Mouse (Mus musculus): ENCODE data around the gene Scn1b. TPM values are rescaled to one million over a fixed set of nuclear protein-coding genes. Genes with fewer than 3 reads are reported as not detected.

Scn1b gene
- polyA plus RNA-seq, 1 experiment from 2014 or later = 3.7 TPM

- Histone ChIP-seq H3K27ac (no peak overlapping the region), H3K27me3 (no peaks in the 10 kb centered on the region; the same call in 1 of the 2 replicates), H3K36me3 (no peaks in the 10 kb centered on the region), H3K9me3 (replicated peaks) (no peaks in the 10 kb centered on the region), H3K4me3 (no peak overlapping the region), H3K4me1 (replicated peaks) (peaks cover 7% of the 10 kb centered on the region; the same call in 1 of the 2 replicates), H3K9ac (no peak overlapping the region), H3K4me2 (no peak overlapping the region)
- 72% methylated on average over 14 of the region's 14 CpGs for WGBS
- no peak for ATAC-seq (replicated peaks; ENCODE audit: insufficient number of reproducible peaks, insufficient read depth, low FRiP score, low read depth)
These were observed 43.8 kb downstream of the Scn1b start for GRCm38 (mm10) chr7:31082831-31083588.

- 0 out of 2 replicates have a peak, but pooled peaks cover 4% of the 10 kb centered on the region for H3K4me1 ChIP-seq (replicated peaks)
- ATAC-seq (replicated peaks; ENCODE audit: insufficient number of reproducible peaks, insufficient read depth, low FRiP score, low read depth) = no peak
- no peaks in the 10 kb centered on the region for H3K9me3 ChIP-seq (replicated peaks)
- no peaks in the 10 kb centered on the region; the same call in 1 of the 2 replicates for H3K27me3 ChIP-seq
- no peak overlapping the region for H3K9ac ChIP-seq
- H3K27ac ChIP-seq = no peak overlapping the region
- H3K4me2 ChIP-seq = no peak overlapping the region
- no peaks in the 10 kb centered on the region for H3K36me3 ChIP-seq
- no peak overlapping the region for H3K4me3 ChIP-seq
These were observed 44.7 kb downstream of the Scn1b start for GRCm38 (mm10) chr7:31082106-31082505.

GRCm38 (mm10) chr7:31081106-31081505, 45.7 kb downstream of the Scn1b start:
- 0 out of 2 replicates have a peak, but pooled peaks cover 4% of the 10 kb centered on the region for H3K4me1 ChIP-seq (replicated peaks)
- 39% methylated on average over 1 of the region's 1 CpGs for WGBS
- no peak for ATAC-seq (replicated peaks; ENCODE audit: insufficient number of reproducible peaks, insufficient read depth, low FRiP score, low read depth)

GRCm38 (mm10) chr7:31080611-31081010, 46.2 kb downstream of the Scn1b start:
- no peaks in the 10 kb centered on the region for H3K9me3 ChIP-seq (replicated peaks)
- 0 out of 2 replicates have a peak, but pooled peaks cover 4% of the 10 kb centered on the region for H3K4me1 ChIP-seq (replicated peaks)
- no peak overlapping the region for H3K4me2 ChIP-seq
- 58% methylated on average over 3 of the region's 3 CpGs for WGBS
- H3K36me3 ChIP-seq = no peaks in the 10 kb centered on the region
- no peak for ATAC-seq (replicated peaks; ENCODE audit: insufficient number of reproducible peaks, insufficient read depth, low FRiP score, low read depth)
- no peak overlapping the region for H3K4me3 ChIP-seq
- H3K27me3 ChIP-seq = no peaks in the 10 kb centered on the region; the same call in 1 of the 2 replicates
- no peak overlapping the region for H3K9ac ChIP-seq
- no peak overlapping the region for H3K27ac ChIP-seq

More at GRCm38 (mm10) chr7:31081106-31081505, 45.7 kb downstream of the Scn1b start:
- H3K9me3 ChIP-seq (replicated peaks) = no peaks in the 10 kb centered on the region
- no peaks in the 10 kb centered on the region; the same call in 1 of the 2 replicates for H3K27me3 ChIP-seq
- no peak overlapping the region for H3K4me2 ChIP-seq
- H3K27ac ChIP-seq = no peak overlapping the region
- H3K4me3 ChIP-seq = no peak overlapping the region
- no peak overlapping the region for H3K9ac ChIP-seq
- H3K36me3 ChIP-seq = no peaks in the 10 kb centered on the region

- WGBS = 82% methylated on average over 8 of the region's 8 CpGs
- H3K4me1 ChIP-seq (replicated peaks) = no peaks in the 10 kb centered on the region
- no peak overlapping the region for H3K4me2 ChIP-seq
- H3K27me3 ChIP-seq = no peaks in the 10 kb centered on the region; the same call in 1 of the 2 replicates
- no peak for ATAC-seq (replicated peaks; ENCODE audit: insufficient number of reproducible peaks, insufficient read depth, low FRiP score, low read depth)
- H3K9ac ChIP-seq = no peak overlapping the region
- H3K9me3 ChIP-seq (replicated peaks) = no peaks in the 10 kb centered on the region
- H3K4me3 ChIP-seq = no peak overlapping the region
- H3K27ac ChIP-seq = no peak overlapping the region
- H3K36me3 ChIP-seq = no peaks in the 10 kb centered on the region
These were observed 47.1 kb downstream of the Scn1b start for GRCm38 (mm10) chr7:31079670-31080069.

GRCm38 (mm10) chr7:31077885-31078445, 48.8 kb downstream of the Scn1b start:
- ATAC-seq (replicated peaks; ENCODE audit: insufficient number of reproducible peaks, insufficient read depth, low FRiP score, low read depth) = no peak
- Histone ChIP-seq H3K4me2 (no peak overlapping the region), H3K4me1 (replicated peaks) (no peaks in the 10 kb centered on the region)

GRCm38 (mm10) chr7:31077470-31077869, 49.3 kb downstream of the Scn1b start:
- no peaks in the 10 kb centered on the region for H3K4me1 ChIP-seq (replicated peaks)
- H3K27me3 ChIP-seq = no peaks in the 10 kb centered on the region; the same call in 1 of the 2 replicates
- ATAC-seq (replicated peaks; ENCODE audit: insufficient number of reproducible peaks, insufficient read depth, low FRiP score, low read depth) = no peak
- no peak overlapping the region for H3K4me3 ChIP-seq
- no peaks in the 10 kb centered on the region for H3K36me3 ChIP-seq
- no peaks in the 10 kb centered on the region for H3K9me3 ChIP-seq (replicated peaks)
- no peak overlapping the region for H3K4me2 ChIP-seq
- no peak overlapping the region for H3K9ac ChIP-seq
- H3K27ac ChIP-seq = no peak overlapping the region
- 57% methylated on average over 6 of the region's 6 CpGs for WGBS

More at GRCm38 (mm10) chr7:31077885-31078445, 48.8 kb downstream of the Scn1b start:
- H3K27ac ChIP-seq = no peak overlapping the region
- 34% methylated on average over 5 of the region's 5 CpGs for WGBS
- H3K4me3 ChIP-seq = no peak overlapping the region
- H3K36me3 ChIP-seq = no peaks in the 10 kb centered on the region
- H3K9me3 ChIP-seq (replicated peaks) = no peaks in the 10 kb centered on the region
- no peak overlapping the region for H3K9ac ChIP-seq
- H3K27me3 ChIP-seq = no peaks in the 10 kb centered on the region; the same call in 1 of the 2 replicates

GRCm38 (mm10) chr7:31076492-31076891, 50.3 kb downstream of the Scn1b start, which contains the start of gene Fxyd3:
Fxyd3 (minus strand) TSS chr7:31076704.
- H3K27me3 ChIP-seq = no peaks in the 10 kb centered on the region; the same call in 1 of the 2 replicates
- H3K9me3 ChIP-seq (replicated peaks) = no peaks in the 10 kb centered on the region
- H3K27ac ChIP-seq = no peak within 1 kb of the TSS
- peak within 1 kb of the TSS; percentile 11; the same call in 1 of the 2 replicates for H3K4me3 ChIP-seq
- no peak within 1 kb of the TSS for H3K9ac ChIP-seq
- H3K4me2 ChIP-seq = no peak within 1 kb of the TSS
- no peak for ATAC-seq (replicated peaks; ENCODE audit: insufficient number of reproducible peaks, insufficient read depth, low FRiP score, low read depth)
- 41% methylated on average over 5 of the region's 5 CpGs for WGBS
- H3K36me3 ChIP-seq = no peaks in the 10 kb centered on the region
- H3K4me1 ChIP-seq (replicated peaks) = no peaks in the 10 kb centered on the region

GRCm38 (mm10) chr7:31074713-31075069, 52.1 kb downstream of the Scn1b start:
- WGBS = 63% methylated on average over 5 of the region's 5 CpGs
- no peaks in the 10 kb centered on the region for H3K27me3 ChIP-seq
- H3K9ac ChIP-seq = no peak overlapping the region
- no peak overlapping the region for H3K4me3 ChIP-seq
- H3K36me3 ChIP-seq = no peaks in the 10 kb centered on the region
- no peak overlapping the region for H3K27ac ChIP-seq
- no peak for ATAC-seq (replicated peaks; ENCODE audit: insufficient number of reproducible peaks, insufficient read depth, low FRiP score, low read depth)
- H3K4me2 ChIP-seq = no peak overlapping the region
- no peaks in the 10 kb centered on the region for H3K9me3 ChIP-seq (replicated peaks)
- H3K4me1 ChIP-seq (replicated peaks) = peaks cover 2% of the 10 kb centered on the region; the same call in 1 of the 2 replicates

GRCm38 (mm10) chr7:31074061-31074712, 52.6 kb downstream of the Scn1b start:
- no peaks in the 10 kb centered on the region for H3K36me3 ChIP-seq
- H3K4me1 ChIP-seq (replicated peaks) = peaks cover 2% of the 10 kb centered on the region; the same call in 1 of the 2 replicates
- no peak overlapping the region for H3K27ac ChIP-seq
- H3K9ac ChIP-seq = no peak overlapping the region
- H3K27me3 ChIP-seq = no peaks in the 10 kb centered on the region
- H3K9me3 ChIP-seq (replicated peaks) = no peaks in the 10 kb centered on the region
- H3K4me2 ChIP-seq = no peak overlapping the region
- WGBS = 56% methylated on average over 7 of the region's 7 CpGs
- no peak overlapping the region for H3K4me3 ChIP-seq
- no peak for ATAC-seq (replicated peaks; ENCODE audit: insufficient number of reproducible peaks, insufficient read depth, low FRiP score, low read depth)

- peaks cover 2% of the 10 kb centered on the region; the same call in 1 of the 2 replicates for H3K4me1 ChIP-seq (replicated peaks)
- no peak overlapping the region for H3K9ac ChIP-seq
- H3K9me3 ChIP-seq (replicated peaks) = no peaks in the 10 kb centered on the region
- H3K27ac ChIP-seq = no peak overlapping the region
- H3K27me3 ChIP-seq = no peaks in the 10 kb centered on the region
- no peaks in the 10 kb centered on the region for H3K36me3 ChIP-seq
- no peak for ATAC-seq (replicated peaks; ENCODE audit: insufficient number of reproducible peaks, insufficient read depth, low FRiP score, low read depth)
- no peak overlapping the region for H3K4me2 ChIP-seq
- H3K4me3 ChIP-seq = no peak overlapping the region
These were observed 53.3 kb downstream of the Scn1b start for GRCm38 (mm10) chr7:31073546-31073945.
